Mouse (Mus musculus): Measurements from ENCODE around the gene Mgrn1. TPM values are rescaled to one million over a fixed set of nuclear protein-coding genes. Genes with fewer than 3 reads are reported as not detected.

Gene Mgrn1
- total RNA-seq, 1 experiment from 2014 or later: 87.7 TPM

DNA sequence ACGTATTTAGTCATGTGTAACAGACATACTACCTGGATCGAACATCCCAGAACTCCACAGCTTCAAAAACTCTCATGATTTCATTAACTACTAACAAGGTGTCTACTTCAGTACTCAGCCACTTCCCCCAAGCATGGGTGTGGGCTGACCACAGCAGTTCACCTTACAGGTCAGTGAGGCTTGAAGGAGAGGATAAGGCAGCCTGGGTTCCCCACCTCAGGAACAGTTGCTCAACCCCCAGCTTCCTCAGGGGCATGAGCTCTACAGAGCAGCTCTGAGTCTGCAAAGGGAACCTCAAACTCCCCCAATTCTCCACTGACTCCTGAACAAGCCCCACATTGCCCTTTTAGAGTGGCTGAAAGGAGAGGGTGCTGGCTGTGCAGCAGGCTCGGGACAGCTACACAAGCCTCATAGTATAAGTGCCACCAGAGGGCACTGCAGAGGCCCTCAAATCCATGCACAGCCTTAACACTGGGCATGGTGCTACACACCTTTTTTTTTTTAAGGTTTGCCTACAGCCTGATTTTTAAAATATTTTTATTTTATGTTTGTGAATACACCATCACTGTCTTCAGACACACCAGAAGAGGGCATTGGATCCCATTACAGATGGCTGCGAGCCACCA, 93.8 kb downstream of the Mgrn1 start:
- DNase-seq: peak; percentile 46

DNA sequence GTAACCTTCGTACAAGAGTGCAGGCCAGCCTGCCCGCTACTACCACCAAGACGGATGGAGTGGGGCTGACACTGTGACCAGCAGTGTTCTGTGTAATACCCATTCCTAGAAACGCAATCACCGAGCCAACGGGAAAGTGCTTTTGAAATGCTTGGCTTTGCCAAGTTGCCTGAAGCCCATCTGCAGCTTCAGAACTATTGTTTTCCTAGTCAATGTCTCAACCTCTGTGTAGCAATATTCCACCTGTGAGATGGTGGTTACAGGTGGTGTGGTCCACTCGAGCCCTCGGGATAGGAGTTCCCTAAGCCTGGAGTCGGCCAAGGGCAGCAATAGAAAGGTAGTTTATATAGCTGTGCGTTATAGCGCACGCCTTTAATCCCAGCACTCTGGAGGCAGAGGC, 98.7 kb downstream of the Mgrn1 start:
- no peak for DNase-seq

Other genes with a start within 250 kb of the Mgrn1 start
- 11.4 and 14.9 TPM in 2 replicates for gene Vasn, start 246.3 kb upstream of the Mgrn1 start, total RNA-seq (2021)
- 166 and 173 TPM in 2 replicates for gene Dnaja3, start 246.3 kb upstream of the Mgrn1 start, total RNA-seq (2021)
- gene Coro7, start 206.5 kb upstream of the Mgrn1 start, total RNA-seq (2021): 33.6 and 38.7 TPM in 2 replicates
- gene Nmral1, start 166.9 kb upstream of the Mgrn1 start, total RNA-seq (2021): 7.2 and 11.0 TPM in 2 replicates
- 93.2 and 99.1 TPM in 2 replicates for gene Hmox2, start 159.9 kb upstream of the Mgrn1 start, total RNA-seq (2021)
- 129 and 135 TPM in 2 replicates for gene Cdip1, start 96.0 kb upstream of the Mgrn1 start, total RNA-seq (2021)
- gene 4930562C15Rik, start 50.8 kb upstream of the Mgrn1 start, total RNA-seq (2021): not detected in 2 replicates
- gene Ubald1, start 5.9 kb upstream of the Mgrn1 start, total RNA-seq (2021): 36.9 and 40.8 TPM in 2 replicates
- 54.2 and 57.6 TPM in 2 replicates for gene Nudt16l1, start 52.5 kb downstream of the Mgrn1 start, total RNA-seq (2021)
- gene Anks3, start 78.0 kb downstream of the Mgrn1 start, total RNA-seq (2021): 35.1 and 39.4 TPM in 2 replicates
- gene Sept12, start 111.6 kb downstream of the Mgrn1 start, total RNA-seq (2021): not detected in 2 replicates
- not detected in 2 replicates for gene Smim22, start 121.0 kb downstream of the Mgrn1 start, total RNA-seq (2021)
- 32.0 and 37.3 TPM in 2 replicates for gene Rogdi, start 127.3 kb downstream of the Mgrn1 start, total RNA-seq (2021)
- gene Glyr1, start 163.6 kb downstream of the Mgrn1 start, total RNA-seq (2021): 86.6 and 89.9 TPM in 2 replicates
- gene Ubn1, start 163.8 kb downstream of the Mgrn1 start, total RNA-seq (2021): 37.2 and 37.4 TPM in 2 replicates
- 2.7 TPM in 2 replicates for gene Ppl, start 246.2 kb downstream of the Mgrn1 start, total RNA-seq (2021)

Measured in adrenal gland, postnatal 14 days (tissue).